Mouse (Mus musculus) cerebellum, postnatal 14 days (tissue): ENCODE measurements around the gene Slc30a2.
"Not testable (repeated sequence)": the region's sequence is repeated elsewhere in the genome, so short reads cannot be mapped to it uniquely, and the experiment has no call there.

ENCODE experiments used
- DNase-seq, 2 experiments: peaks; one replicate each; pipeline ENCODE4 v3.0.0; 2021; ENCODE audit warnings: mixed read lengths in 2 of 2

Slc30a2 gene

GRCm38 (mm10) chr4:134343071-134344031 is at the start of gene Slc30a2:
TSS of gene Slc30a2 (plus strand) at chr4:134343181.
- DNase-seq, result no peak

DNA sequence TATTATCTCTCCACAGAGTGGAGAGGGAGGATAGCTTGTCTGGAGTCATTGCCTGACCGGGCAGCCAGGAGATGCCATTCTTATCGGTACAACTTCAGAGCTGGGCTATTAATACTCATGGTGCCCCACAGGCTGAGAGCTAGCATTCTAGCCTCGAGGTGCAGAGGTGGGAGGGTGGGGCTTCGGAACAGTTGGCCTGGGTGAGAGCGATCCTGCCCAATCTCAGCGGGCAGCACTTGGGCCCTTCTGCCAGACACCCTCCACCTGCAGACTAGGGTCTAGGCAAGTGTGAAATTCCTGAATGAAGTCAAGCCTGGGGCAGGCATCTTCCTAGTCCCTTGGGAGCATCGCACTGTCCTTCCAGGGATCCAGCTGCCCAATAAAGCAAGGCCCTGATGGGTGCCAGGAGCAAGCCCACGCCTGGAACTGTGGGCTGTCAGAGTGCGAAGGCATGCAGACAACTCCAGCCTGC is 49.3 kb upstream of the Slc30a2 start:
- DNase-seq, result no peak

DNA sequence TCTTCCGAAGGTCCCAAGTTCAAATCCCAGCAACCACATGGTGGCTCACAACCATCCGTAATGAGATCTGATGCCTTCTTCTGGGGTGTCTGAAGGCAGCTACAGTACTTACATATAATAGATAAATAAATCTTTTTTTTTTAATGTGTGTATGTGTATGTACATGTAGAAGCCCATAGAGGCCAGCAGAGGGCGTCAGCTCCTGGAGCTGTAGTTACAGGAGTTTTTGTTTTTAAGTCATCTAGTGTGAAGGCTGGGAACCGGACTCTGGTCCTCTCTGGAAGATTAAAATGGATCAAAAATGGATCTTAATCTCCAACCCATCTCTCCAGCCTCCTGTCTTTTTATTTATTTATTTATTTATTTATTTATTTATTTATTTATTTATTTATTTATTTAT is 46.9 kb upstream of the Slc30a2 start:
- DNase-seq, result not testable (repeated sequence)

GRCm38 (mm10) chr4:134296523-134296922 is 46.5 kb upstream of the Slc30a2 start:
- no peak for DNase-seq

DNA sequence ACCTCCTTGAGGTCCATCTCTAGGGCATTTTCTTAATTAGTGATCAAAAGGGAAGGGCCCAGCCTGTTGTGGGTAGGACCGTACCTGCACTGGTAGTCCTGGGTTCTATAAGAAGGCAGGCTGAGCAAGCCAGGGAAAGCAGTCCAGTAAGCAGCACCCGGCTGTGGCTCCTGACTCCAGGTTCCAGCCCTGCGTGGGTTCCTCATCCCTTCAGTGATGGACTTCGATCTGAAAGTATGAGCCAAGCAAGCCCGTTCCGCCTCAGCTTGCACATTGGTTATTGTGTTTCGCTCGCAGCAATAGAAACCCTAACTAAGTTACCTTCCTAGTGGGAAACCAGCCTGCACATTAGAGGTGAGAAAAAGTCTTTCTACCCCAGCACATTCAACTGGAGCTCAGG is 45.6 kb upstream of the Slc30a2 start:
- no peak for DNase-seq

DNA sequence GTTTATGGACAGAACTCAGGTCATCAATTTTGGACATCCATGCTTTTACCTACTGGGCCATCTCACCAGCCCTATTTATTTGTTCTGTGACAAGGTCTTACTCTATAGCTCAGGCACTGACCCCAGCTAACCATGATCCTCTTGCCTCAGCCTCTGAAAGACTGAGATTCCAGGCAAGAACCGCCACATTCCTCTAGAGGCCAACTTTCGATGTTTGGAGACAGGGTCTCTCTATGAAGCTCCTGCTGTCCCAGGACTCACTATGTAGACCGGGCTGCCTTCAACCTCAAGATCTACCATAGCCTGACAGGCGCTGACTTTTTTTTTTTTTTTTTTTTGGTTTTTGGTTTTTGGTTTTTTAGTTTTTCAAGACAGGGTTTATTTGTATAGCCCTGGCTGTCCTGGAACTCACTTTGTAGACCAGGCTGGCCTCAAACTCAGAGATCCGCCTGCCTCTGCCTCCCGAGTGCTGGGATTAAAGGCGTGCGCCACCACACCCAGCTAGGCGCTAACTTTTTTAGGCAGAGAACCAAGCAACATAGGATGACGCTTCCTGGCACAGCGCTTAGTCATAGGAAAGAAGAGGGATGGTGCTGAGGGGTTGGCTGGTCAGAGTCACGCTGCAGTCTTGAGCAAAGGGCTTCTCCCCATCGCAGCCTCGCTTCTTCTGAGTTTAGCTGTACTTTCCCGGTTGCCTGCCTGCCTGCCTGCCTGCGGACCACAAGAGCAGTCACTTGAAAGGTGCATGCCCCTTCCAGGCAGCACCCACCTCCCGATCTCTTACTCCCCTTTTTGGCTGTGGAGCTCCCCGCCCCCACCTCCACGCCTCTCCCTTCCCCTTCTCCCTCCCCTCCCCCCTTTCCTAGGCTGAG is 44.1 kb upstream of the Slc30a2 start:
- DNase-seq, result no peak

GRCm38 (mm10) chr4:134299498-134299810 is 43.5 kb upstream of the Slc30a2 start:
- DNase-seq, result no peak

GRCm38 (mm10) chr4:134300316-134300715 is 42.7 kb upstream of the Slc30a2 start:
- no peak for DNase-seq

DNA sequence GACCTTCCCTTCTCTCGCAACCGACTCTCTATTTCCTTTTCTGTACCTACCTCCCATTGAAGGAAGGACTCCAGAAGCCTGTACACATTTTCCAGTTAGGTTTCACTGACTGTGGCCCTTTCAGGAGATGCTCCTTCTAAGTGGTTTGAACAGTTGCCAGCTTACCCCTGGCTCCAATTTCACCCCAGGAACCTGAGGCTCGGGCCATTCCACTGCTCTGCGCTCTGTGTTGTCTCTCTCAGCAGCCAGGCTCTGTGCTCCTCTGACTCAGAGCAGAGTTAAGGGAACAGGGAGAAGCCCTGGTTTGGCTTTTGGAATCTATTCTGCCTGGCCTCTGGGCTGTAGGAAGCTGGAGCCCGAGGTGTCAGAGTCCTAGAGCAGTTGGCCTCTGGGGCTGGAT is 40.9 kb upstream of the Slc30a2 start:
- DNase-seq, result no peak

DNA sequence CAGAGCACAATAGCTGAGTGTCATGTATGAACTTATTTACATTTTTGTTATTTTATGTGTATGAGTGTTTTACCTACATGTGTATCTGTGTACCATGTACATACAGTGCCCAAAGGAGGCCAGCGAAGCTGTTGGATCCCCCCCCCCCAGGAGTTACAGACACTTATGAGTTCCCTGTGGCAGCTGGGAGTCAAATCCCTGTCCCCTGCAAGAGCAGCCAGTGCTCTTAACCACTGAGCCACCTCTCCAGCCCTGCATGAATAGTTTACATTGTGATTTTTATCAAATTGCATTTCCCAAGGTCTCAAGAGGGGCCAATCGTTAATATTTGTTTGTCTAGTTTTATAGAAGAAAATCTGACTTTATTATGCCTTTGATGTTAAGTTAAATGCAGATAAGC is 36.0 kb upstream of the Slc30a2 start:
- no peak for DNase-seq

DNA sequence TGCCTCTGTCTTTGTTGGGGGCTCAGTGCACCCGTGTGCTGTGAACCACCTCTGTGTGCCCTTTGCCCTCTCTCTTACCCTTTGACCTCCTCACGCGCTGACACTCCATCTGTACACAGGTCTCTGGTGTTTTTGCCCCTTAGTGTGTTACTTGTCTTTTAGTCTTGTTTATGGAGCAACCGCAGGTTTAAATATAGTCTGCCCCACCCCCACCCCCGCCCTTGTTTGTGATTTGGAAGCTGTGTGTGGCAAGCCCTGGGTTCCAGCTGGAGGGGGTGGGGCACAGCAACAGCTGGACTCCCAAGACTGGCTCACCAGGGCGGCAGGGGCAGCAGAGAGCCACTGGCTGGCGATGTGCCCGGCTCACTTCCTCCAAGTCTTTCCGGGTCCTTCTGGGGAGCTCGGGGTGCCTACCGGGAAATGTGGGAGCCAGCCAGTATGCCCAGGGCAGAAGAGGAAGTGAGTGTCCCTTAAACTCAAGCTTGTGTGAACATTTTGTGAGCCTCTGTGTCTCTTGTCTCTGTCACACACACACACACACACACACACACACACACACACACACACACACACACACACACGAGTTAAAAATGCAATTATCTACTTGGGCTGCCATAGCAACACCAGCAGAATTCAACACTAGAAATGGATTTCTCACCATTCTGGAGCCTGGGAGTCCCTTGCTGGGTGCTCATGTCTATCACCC is 35.5 kb upstream of the Slc30a2 start:
- DNase-seq, result peak in 1 of 2 experiments; percentile 49

DNA sequence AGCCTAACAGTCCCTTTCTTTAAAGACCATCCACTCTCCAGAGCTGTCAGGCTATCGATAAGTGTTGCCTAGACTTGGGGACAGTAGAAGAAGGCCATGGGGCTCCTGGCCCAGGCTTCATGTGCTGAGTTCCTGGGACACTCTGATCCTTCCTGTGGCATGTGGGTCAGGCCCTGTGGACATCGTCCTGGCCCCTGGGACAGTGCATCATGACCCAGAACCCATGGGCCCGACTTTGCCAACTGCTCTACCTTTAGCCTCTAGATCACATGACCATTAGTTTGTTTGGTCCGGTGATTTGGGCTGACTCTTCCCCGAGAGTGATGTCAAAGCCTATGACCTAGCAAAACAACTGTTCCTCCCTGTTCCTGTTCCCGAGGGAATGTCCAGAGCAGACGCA is 32.9 kb upstream of the Slc30a2 start:
- no peak for DNase-seq

DNA sequence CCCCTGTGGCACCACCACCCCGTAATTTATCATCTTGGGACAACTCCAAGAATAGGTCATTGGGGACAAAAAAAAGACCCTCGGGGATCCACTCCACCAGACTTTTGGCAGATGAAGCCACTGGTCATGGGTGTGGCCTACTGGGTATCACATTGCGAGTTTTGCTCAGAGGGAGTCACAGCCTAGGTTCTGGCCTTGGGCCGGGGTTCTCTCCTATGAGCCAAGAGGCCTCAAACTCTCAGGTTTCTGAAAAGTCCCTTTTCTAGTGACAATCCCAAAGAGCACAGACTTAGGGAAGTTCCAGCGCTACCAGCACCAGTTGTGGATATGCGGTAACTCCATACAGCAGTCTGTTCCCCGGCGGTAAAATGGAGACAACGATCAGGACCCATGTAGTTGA is 32.3 kb upstream of the Slc30a2 start:
- DNase-seq, result no peak

DNA sequence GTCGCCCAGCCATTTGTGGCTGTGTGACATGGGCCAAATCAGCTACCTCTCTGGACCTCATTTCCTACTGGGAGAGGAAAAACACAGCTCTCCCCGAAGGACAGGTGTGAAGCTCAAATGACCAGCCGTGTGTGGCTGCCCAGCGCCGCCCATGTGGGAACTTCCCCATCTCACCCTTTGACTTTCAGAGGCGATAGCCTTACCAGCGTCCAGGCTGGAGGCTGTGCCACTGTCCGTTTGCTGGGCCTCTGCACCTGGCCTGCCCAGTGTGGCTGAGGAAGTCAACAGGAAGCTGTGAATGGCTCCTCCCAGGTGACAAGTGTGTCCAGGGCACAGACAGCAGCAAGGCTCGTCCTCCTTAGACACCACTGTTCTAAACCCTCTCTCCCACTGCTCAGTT is 31.2 kb upstream of the Slc30a2 start:
- DNase-seq, result no peak

GRCm38 (mm10) chr4:134312341-134312740 is 30.6 kb upstream of the Slc30a2 start:
- DNase-seq, result no peak

- peak in 1 of 2 experiments; percentile 59 for DNase-seq
These were observed 30.1 kb upstream of the Slc30a2 start for GRCm38 (mm10) chr4:134312901-134313300.

DNA sequence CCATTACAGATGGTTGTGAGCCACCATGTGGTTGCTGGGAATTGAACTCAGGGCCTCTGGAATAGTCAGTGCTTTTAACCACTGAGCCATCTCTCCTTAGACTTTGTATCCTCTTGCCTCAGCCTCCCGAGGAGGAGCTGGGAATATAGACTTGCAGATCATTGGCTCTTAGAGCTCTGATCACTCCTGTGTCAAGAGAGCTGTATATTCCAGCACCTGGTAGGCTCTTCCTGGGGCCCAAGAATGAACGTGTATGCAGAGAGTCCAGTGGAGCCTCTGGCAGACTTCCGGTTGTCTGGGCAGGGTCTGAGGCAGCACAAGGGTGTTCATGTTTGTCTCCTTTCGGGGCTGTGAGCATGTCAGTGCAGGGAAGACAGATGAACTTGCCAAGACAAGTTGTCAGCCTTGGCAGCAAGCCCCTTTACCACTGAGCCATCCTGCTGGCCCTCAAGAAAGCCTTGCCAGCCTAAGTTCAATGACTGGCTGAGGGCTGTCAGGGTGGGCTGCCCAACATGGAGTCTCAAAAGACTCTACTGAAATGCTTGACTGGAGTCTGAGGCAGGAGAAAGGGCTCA is 28.8 kb upstream of the Slc30a2 start:
- DNase-seq, result peak; percentile 50 to 62

DNA sequence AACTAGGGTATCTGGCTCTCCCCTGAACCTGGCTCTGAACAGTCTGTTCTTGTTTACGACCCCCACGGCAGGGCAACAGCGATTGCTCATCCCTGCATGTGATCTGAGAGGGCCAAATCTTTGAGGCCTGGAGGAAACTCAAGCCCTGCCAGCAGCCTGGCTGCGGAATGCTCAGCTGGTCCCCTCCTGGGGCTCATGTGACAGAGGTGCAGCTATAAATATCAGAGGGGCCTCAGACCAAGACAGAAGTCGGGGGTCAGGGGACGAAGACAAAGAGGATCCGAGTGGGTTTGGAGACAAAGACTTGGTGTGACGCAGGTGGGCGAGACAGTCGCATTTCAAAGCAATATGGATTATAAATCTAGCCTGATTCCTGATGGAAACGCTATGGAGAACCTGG is 28.1 kb upstream of the Slc30a2 start, which contains the start of gene Trim63:
Gene Trim63, plus strand, starts transcription at position 245 of the 400 bp plus-strand sequence.
- DNase-seq, result peak in 1 of 2 experiments; percentile 22

DNA sequence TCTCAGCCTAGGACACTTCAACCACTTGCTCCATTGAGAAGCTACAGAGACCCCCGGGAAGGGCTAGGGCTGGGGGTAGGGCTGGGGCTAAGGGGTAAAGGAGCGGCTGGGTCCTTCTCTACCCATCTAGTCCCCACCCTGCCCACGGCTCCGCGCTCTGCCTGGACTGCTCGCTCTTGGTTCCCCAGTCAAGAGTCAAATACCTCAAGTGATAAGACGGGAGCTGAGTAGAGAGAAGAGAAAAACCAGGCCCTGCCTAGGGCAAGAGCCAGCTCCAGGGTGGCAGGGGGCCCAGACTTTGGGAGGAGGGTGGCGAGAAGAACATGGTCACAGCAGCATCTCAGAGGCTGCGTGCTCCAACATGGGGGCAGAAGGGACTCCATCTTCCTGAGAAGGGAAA is 27.5 kb upstream of the Slc30a2 start:
- DNase-seq, result no peak

DNA sequence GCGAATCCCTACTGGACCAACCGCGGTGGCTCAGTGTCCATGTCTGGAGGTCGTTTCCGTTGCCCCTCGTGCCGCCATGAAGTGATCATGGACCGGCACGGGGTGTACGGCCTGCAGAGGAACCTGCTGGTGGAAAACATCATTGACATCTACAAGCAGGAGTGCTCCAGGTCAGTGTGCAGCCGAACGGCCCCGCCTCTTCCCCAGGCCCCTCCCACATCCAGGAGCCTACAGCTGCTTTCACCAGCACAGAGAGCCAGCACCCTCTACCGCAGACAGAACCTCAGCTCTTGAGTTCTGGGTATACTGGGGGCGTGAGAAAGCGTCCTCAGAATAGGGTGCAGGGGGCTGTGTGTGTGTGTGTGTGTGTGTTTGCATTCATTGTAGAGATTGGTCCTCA is 26.6 kb upstream of the Slc30a2 start:
- DNase-seq, result no peak

GRCm38 (mm10) chr4:134319074-134319473 is 23.9 kb upstream of the Slc30a2 start:
- DNase-seq, result no peak

DNA sequence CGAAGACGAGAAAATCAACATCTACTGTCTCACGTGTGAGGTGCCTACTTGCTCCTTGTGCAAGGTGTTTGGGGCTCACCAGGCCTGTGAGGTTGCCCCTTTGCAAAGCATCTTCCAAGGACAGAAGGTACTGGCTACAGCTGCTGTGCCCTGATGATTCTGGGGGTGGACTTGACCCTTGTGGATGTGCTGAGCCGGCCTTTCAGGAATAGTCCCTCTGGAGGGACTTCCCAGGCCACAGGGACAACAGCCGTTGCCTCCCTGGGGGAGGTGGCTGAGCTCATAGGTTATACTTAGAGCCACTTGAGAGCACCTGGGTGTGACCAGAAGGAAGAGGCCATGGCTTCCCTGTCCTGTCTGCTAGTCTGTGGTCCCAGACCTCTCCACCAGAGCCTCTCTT is 23.3 kb upstream of the Slc30a2 start:
- DNase-seq, result no peak

- no peak for DNase-seq
These were observed 21.5 kb upstream of the Slc30a2 start for GRCm38 (mm10) chr4:134321524-134321923.
